Mouse (Mus musculus) kidney, embryonic 15.5 days (tissue): ENCODE measurements around the gene Acot1. TPM values are rescaled to one million over a fixed set of nuclear protein-coding genes. Genes with fewer than 3 reads are reported as not detected.

Experiments
- polyA plus RNA-seq: library from polyadenylated mRNA; unstranded; fragments of >200 nt; fragmentation: Nextera tagmentation; extraction: Ambion mirVana; gene quantifications from 2 replicates; pipeline ENCODE4 v1.2.1, GENCODE M21; 2015

Acot1 gene
- polyA plus RNA-seq, 1 experiment from 2014 or later: 53.7 TPM

Other genes with a start within 250 kb of the Acot1 start
- gene Papln, start 245.9 kb upstream of the Acot1 start, polyA plus RNA-seq: 2.0 and 2.1 TPM in 2 replicates
- 41.2 and 41.3 TPM in 2 replicates for gene Numb, start 87.6 kb upstream of the Acot1 start, polyA plus RNA-seq
- gene Riox1, start 58.9 kb upstream of the Acot1 start, polyA plus RNA-seq: 14.0 and 14.1 TPM in 2 replicates
- not detected in 2 replicates for gene Heatr4, start 24.6 kb upstream of the Acot1 start, polyA plus RNA-seq
- 37.8 and 39.0 TPM in 2 replicates for gene Acot2, start 21.6 kb upstream of the Acot1 start, polyA plus RNA-seq
- 6.0 TPM in 2 replicates for gene Acot4, start 28.9 kb downstream of the Acot1 start, polyA plus RNA-seq
- gene Gm49366, start 29.4 kb downstream of the Acot1 start, polyA plus RNA-seq: not detected in 2 replicates
- gene Acot3, start 42.7 kb downstream of the Acot1 start, polyA plus RNA-seq: 1.8 and 2.4 TPM in 2 replicates
- gene Acot5, start 59.8 kb downstream of the Acot1 start, polyA plus RNA-seq: not detected in 2 replicates
- 1.5 and 1.8 TPM in 2 replicates for gene Acot6, start 91.2 kb downstream of the Acot1 start, polyA plus RNA-seq
- gene Dnal1, start 104.9 kb downstream of the Acot1 start, polyA plus RNA-seq: 5.3 and 6.5 TPM in 2 replicates
- 1.00 and 1.0 TPM in 2 replicates for gene Pnma1, start 139.0 kb downstream of the Acot1 start, polyA plus RNA-seq
- 8.7 and 10.8 TPM in 2 replicates for gene Elmsan1, start 209.4 kb downstream of the Acot1 start, polyA plus RNA-seq